Mouse (Mus musculus): ENCODE measurements around the gene Lrrk1. TPM values are rescaled to one million over a fixed set of nuclear protein-coding genes. Genes with fewer than 3 reads are reported as not detected.

The Lrrk1 gene
- polyA plus RNA-seq, 1 experiment: 4.8 TPM

GRCm38 (mm10) chr7:66342831-66343230 is 45.3 kb downstream of the Lrrk1 start:
- no peak for DNase-seq (ENCODE audit: extremely low spot score in 1 of 2, low spot score in 1 of 2)

GRCm38 (mm10) chr7:66342323-66342722 is 45.8 kb downstream of the Lrrk1 start:
- peak in 1 of 2 experiments; percentile 54 for DNase-seq (ENCODE audit: extremely low spot score in 1 of 2, low spot score in 1 of 2)

GRCm38 (mm10) chr7:66340044-66340443 is 48.1 kb downstream of the Lrrk1 start:
- DNase-seq (ENCODE audit: extremely low spot score in 1 of 2, low spot score in 1 of 2): no peak

GRCm38 (mm10) chr7:66339625-66340024 is 48.5 kb downstream of the Lrrk1 start:
- DNase-seq (ENCODE audit: extremely low spot score in 1 of 2, low spot score in 1 of 2): no peak

- DNase-seq (ENCODE audit: extremely low spot score in 1 of 2, low spot score in 1 of 2): no peak
These were observed 51.2 kb downstream of the Lrrk1 start for GRCm38 (mm10) chr7:66336955-66337354.

GRCm38 (mm10) chr7:66333906-66334500 is 54.1 kb downstream of the Lrrk1 start:
- DNase-seq (ENCODE audit: extremely low spot score in 1 of 2, low spot score in 1 of 2): no peak

GRCm38 (mm10) chr7:66332340-66332739 is 55.8 kb downstream of the Lrrk1 start:
- no peak for DNase-seq (ENCODE audit: extremely low spot score in 1 of 2, low spot score in 1 of 2)

- DNase-seq (ENCODE audit: extremely low spot score in 1 of 2, low spot score in 1 of 2): no peak
These were observed 57.5 kb downstream of the Lrrk1 start for GRCm38 (mm10) chr7:66330610-66331009.

- no peak for DNase-seq (ENCODE audit: extremely low spot score in 1 of 2, low spot score in 1 of 2)
These were observed 60.6 kb downstream of the Lrrk1 start for GRCm38 (mm10) chr7:66327516-66327915.

- no peak for DNase-seq (ENCODE audit: extremely low spot score in 1 of 2, low spot score in 1 of 2)
These were observed 62.6 kb downstream of the Lrrk1 start for GRCm38 (mm10) chr7:66325419-66326053.

- DNase-seq (ENCODE audit: extremely low spot score in 1 of 2, low spot score in 1 of 2): no peak
These were observed 64.7 kb downstream of the Lrrk1 start for GRCm38 (mm10) chr7:66323252-66324015.

GRCm38 (mm10) chr7:66320996-66321395 is 67.2 kb downstream of the Lrrk1 start:
- DNase-seq (ENCODE audit: extremely low spot score in 1 of 2, low spot score in 1 of 2): no peak

- DNase-seq (ENCODE audit: extremely low spot score in 1 of 2, low spot score in 1 of 2): no peak
These were observed 70.0 kb downstream of the Lrrk1 start for GRCm38 (mm10) chr7:66318147-66318546.

GRCm38 (mm10) chr7:66310670-66311656 is 77.2 kb downstream of the Lrrk1 start:
- DNase-seq (ENCODE audit: extremely low spot score in 1 of 2, low spot score in 1 of 2): no peak

- peak in 1 of 2 experiments; percentile 74 for DNase-seq (ENCODE audit: extremely low spot score in 1 of 2, low spot score in 1 of 2)
These were observed 78.0 kb downstream of the Lrrk1 start for GRCm38 (mm10) chr7:66309950-66310669.

GRCm38 (mm10) chr7:66309240-66309949 is 78.8 kb downstream of the Lrrk1 start:
- DNase-seq (ENCODE audit: extremely low spot score in 1 of 2, low spot score in 1 of 2): no peak

GRCm38 (mm10) chr7:66308581-66309239 is 79.4 kb downstream of the Lrrk1 start:
- DNase-seq (ENCODE audit: extremely low spot score in 1 of 2, low spot score in 1 of 2): no peak

- no peak for DNase-seq (ENCODE audit: extremely low spot score in 1 of 2, low spot score in 1 of 2)
These were observed 80.4 kb downstream of the Lrrk1 start for GRCm38 (mm10) chr7:66307791-66308190.

GRCm38 (mm10) chr7:66305714-66306198 is 82.4 kb downstream of the Lrrk1 start:
- no peak for DNase-seq (ENCODE audit: extremely low spot score in 1 of 2, low spot score in 1 of 2)

All from frontal cortex, adult 2 months (tissue).